Mouse (Mus musculus) cortical plate, adult 2 months (tissue): ENCODE results near the gene Adprh.

Experiments used
- CTCF ChIP-seq: fragments of 200-500 bp; IDR thresholded peaks from 2 replicates; pipeline ENCODE4 v1.5.1; 2011; ENCODE audit warnings: mild to moderate bottlenecking, control low read depth, low read length; ENCODE audit not compliant: insufficient read depth; ENCODE audit errors: extremely low read depth
- POLR2A ChIP-seq: fragments of 200-500 bp; IDR thresholded peaks from 2 replicates; pipeline ENCODE4 v1.6.1; 2011; ENCODE audit warnings: mild to moderate bottlenecking, low read length, control low read depth; ENCODE audit not compliant: insufficient read depth; ENCODE audit errors: extremely low read depth

DNA sequence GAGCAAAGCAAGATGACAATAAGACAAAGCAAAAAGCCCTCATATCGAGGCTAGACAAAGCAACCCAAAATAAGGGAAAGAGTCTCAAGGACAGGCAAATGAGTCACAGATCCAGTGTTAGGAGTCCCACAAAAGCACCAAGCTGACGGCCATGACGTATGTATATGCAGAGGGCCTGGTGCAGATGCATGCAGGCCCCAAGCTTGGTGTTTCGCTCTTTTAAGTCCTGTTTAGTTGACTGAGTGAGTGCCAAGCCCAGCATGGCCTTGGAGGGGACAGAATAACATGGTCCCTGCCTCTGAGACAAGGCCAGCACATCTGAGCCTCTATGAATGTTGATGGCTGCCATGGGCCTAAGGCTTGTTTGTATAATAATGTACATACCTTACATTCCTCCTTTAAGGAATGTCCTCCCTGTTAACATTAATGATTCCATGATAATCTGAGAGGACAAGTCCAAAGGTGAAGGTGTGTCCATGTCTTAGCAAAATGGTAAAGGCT lies 18.2 kb downstream of the Adprh start:
- TF ChIP-seq POLR2A (no peak), CTCF (no peak)
